Mouse (Mus musculus): ENCODE results near the gene Sike1.
A peak's percentile ranks its signal among the peaks of the same experiment; 100 is the strongest.

Gene Sike1

GRCm38 (mm10) chr3:103056016-103056595 is 60.6 kb downstream of the Sike1 start:
- no peak for TF ChIP-seq POU5F1 (IDR thresholded peaks at IDR 0.05; ENCODE audit: borderline replicate concordance, low read length)
- no peak for TF ChIP-seq CTCF (conservative IDR thresholded peaks at IDR 0.05; ENCODE audit: low read length)
- TF ChIP-seq NANOG (IDR thresholded peaks at IDR 0.05; ENCODE audit: borderline replicate concordance, low read length), result no peak
- no peak overlapping the region for H3K4me3 ChIP-seq (replicated peaks; ENCODE audit: low read length)
- H3K9me3 ChIP-seq (ENCODE audit: low read length), result no peaks in the 10 kb centered on the region
- peaks cover 83% of the 10 kb centered on the region for H3K36me3 ChIP-seq (ENCODE audit: insufficient read depth, low read length)
- H3K27me3 ChIP-seq (ENCODE audit: insufficient read depth, low read length), result no peaks in the 10 kb centered on the region
- H3K4me1 ChIP-seq (replicated peaks; ENCODE audit: low read depth, low read length), result peaks cover 30% of the 10 kb centered on the region

- Histone ChIP-seq H3K36me3 (ENCODE audit: insufficient read depth, low read length) (peaks cover 83% of the 10 kb centered on the region), H3K27me3 (ENCODE audit: insufficient read depth, low read length) (no peaks in the 10 kb centered on the region), H3K4me1 (replicated peaks; ENCODE audit: low read depth, low read length) (peaks cover 30% of the 10 kb centered on the region), H3K9me3 (ENCODE audit: low read length) (no peaks in the 10 kb centered on the region), H3K4me3 (replicated peaks; ENCODE audit: low read length) (peak overlapping the region; percentile 87)
- TF ChIP-seq NANOG (IDR thresholded peaks at IDR 0.05; ENCODE audit: borderline replicate concordance, low read length) (no peak), POU5F1 (IDR thresholded peaks at IDR 0.05; ENCODE audit: borderline replicate concordance, low read length) (no peak), CTCF (conservative IDR thresholded peaks at IDR 0.05; ENCODE audit: low read length) (no peak)
These were observed 62.2 kb downstream of the Sike1 start for GRCm38 (mm10) chr3:103057752-103058151.
